Mouse (Mus musculus): ENCODE measurements around the gene Atp13a2. TPM values are rescaled to one million over a fixed set of nuclear protein-coding genes. Genes with fewer than 3 reads are reported as not detected.

Gene Atp13a2
- polyA plus RNA-seq, 1 experiment from 2014 or later: 45.3 TPM

DNA sequence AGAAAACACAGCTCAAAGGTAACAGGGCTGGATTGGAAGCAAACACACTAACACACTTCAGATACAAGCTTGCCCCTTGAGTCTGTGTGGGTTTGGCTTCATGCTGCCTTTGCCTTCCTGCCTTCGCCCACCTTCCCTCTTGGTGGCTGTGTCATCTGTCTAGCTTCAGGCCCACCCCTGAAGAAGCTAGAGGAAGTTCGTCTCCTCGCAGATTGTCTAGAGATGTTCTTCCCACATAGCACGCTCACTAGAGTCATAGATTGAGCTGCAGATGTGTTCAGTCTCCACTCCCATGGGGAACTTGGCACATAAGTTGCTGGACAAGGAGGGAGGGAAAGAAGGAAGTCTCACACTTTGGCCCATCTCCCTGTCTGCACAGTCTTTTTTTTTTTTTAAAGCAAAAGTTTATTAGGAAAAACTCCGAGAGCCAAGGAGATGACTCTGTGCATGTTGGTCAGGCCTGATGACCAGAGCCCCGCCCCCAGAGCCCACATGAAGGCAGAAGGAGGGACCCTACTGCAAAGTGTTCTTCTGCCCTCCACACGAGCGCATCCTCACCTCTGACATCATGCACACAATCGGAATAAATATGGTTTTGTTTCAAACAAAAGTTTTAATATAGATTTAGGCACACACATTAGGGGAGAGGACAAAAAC is 22.6 kb upstream of the Atp13a2 start:
- WGBS: 81% methylated on average over 9 of the region's 9 CpGs
- Histone ChIP-seq H3K9ac (no peak overlapping the region), H3K27ac (peak overlapping the region; percentile 58; the same call in 1 of the 2 replicates), H3K27me3 (no peaks in the 10 kb centered on the region), H3K4me2 (no peak overlapping the region), H3K4me3 (replicated peaks) (no peak overlapping the region), H3K9me3 (replicated peaks) (no peaks in the 10 kb centered on the region), H3K4me1 (peaks cover 37% of the 10 kb centered on the region), H3K36me3 (peaks cover 37% of the 10 kb centered on the region)
- no peak for ATAC-seq (replicated peaks; ENCODE audit: low FRiP score)

DNA sequence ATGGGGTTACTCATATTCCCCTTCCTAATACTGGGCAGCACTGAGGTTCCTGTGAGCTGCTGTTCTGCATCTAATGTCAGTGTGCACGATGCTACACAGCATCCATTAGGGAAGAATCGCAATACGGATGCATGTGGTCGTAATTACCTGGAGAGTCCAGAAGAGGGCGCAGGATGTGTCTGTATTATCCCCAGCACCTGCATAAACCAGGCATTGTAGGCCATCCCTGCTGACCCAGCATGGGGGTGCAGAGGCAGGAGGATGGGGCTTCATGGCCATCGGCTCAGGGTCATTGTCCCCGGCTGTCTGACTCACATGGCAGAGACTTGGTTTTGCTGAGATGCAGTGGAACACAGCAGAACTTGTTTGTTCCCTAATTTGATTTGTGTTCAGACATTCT is 22.1 kb upstream of the Atp13a2 start:
- H3K9ac ChIP-seq: no peak overlapping the region
- no peaks in the 10 kb centered on the region for H3K9me3 ChIP-seq (replicated peaks)
- peaks cover 43% of the 10 kb centered on the region for H3K36me3 ChIP-seq
- H3K27ac ChIP-seq: peak overlapping the region; percentile 58; the same call in 1 of the 2 replicates
- H3K4me2 ChIP-seq: no peak overlapping the region
- H3K4me3 ChIP-seq (replicated peaks): no peak overlapping the region
- no peaks in the 10 kb centered on the region for H3K27me3 ChIP-seq
- 15% methylated on average over 7 of the region's 7 CpGs for WGBS
- H3K4me1 ChIP-seq: peaks cover 37% of the 10 kb centered on the region
- no peak for ATAC-seq (replicated peaks; ENCODE audit: low FRiP score)

GRCm38 (mm10) chr4:140967386-140968159 is 19.1 kb upstream of the Atp13a2 start:
- Histone ChIP-seq H3K4me3 (replicated peaks) (no peak overlapping the region), H3K4me1 (peaks cover 20% of the 10 kb centered on the region), H3K27ac (no peak overlapping the region), H3K9ac (no peak overlapping the region), H3K36me3 (peaks cover 72% of the 10 kb centered on the region), H3K9me3 (replicated peaks) (no peaks in the 10 kb centered on the region), H3K27me3 (no peaks in the 10 kb centered on the region), H3K4me2 (no peak overlapping the region)
- 79% methylated on average over 11 of the region's 11 CpGs for WGBS
- ATAC-seq (replicated peaks; ENCODE audit: low FRiP score): no peak

- no peaks in the 10 kb centered on the region for H3K9me3 ChIP-seq (replicated peaks)
Observed at GRCm38 (mm10) chr4:140971691-140972090, 15.0 kb upstream of the Atp13a2 start.

GRCm38 (mm10) chr4:140974408-140974807 is 12.3 kb upstream of the Atp13a2 start:
- Histone ChIP-seq H3K9me3 (replicated peaks) (no peaks in the 10 kb centered on the region), H3K27me3 (no peaks in the 10 kb centered on the region), H3K4me3 (replicated peaks) (no peak overlapping the region), H3K27ac (no peak overlapping the region), H3K4me2 (no peak overlapping the region), H3K9ac (no peak overlapping the region), H3K4me1 (peaks cover 8% of the 10 kb centered on the region; the same call in 1 of the 2 replicates), H3K36me3 (peaks cover 100% of the 10 kb centered on the region)
- 92% methylated on average over 6 of the region's 6 CpGs for WGBS
- ATAC-seq (replicated peaks; ENCODE audit: low FRiP score): no peak

More at GRCm38 (mm10) chr4:140971691-140972090, 15.0 kb upstream of the Atp13a2 start:
- no peak overlapping the region for H3K9ac ChIP-seq
- no peak for ATAC-seq (replicated peaks; ENCODE audit: low FRiP score)
- H3K4me1 ChIP-seq: peaks cover 8% of the 10 kb centered on the region; the same call in 1 of the 2 replicates
- H3K4me3 ChIP-seq (replicated peaks): no peak overlapping the region
- H3K36me3 ChIP-seq: peaks cover 98% of the 10 kb centered on the region
- H3K27me3 ChIP-seq: no peaks in the 10 kb centered on the region
- H3K4me2 ChIP-seq: no peak overlapping the region
- WGBS: 89% methylated on average over 13 of the region's 13 CpGs
- H3K27ac ChIP-seq: no peak overlapping the region

DNA sequence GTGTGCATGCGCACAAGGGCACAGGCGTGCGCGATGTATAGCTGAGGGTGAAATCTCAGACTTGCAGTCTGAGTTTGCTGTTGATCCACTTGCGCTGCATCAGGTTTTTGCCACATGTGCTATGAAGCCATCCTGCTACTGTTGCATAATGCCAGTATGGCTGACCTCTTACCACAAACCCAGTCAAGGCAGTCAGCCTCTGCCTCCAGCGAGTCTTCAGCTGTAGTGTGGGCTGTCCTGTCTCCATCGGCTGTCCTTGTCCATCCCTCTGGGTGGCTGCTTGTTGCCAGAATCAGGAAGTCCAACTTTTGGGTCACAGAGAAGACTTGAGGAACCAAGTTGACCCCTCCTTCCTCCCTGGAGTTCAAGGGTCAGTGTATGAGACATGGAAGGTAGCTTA is 11.3 kb upstream of the Atp13a2 start:
- Histone ChIP-seq H3K9me3 (replicated peaks) (no peaks in the 10 kb centered on the region), H3K4me1 (peaks cover 8% of the 10 kb centered on the region; the same call in 1 of the 2 replicates), H3K27ac (no peak overlapping the region), H3K4me2 (no peak overlapping the region), H3K9ac (no peak overlapping the region), H3K27me3 (no peaks in the 10 kb centered on the region), H3K36me3 (peaks cover 97% of the 10 kb centered on the region), H3K4me3 (replicated peaks) (no peak overlapping the region)
- no peak for ATAC-seq (replicated peaks; ENCODE audit: low FRiP score)
- 97% methylated on average over 7 of the region's 7 CpGs for WGBS

DNA sequence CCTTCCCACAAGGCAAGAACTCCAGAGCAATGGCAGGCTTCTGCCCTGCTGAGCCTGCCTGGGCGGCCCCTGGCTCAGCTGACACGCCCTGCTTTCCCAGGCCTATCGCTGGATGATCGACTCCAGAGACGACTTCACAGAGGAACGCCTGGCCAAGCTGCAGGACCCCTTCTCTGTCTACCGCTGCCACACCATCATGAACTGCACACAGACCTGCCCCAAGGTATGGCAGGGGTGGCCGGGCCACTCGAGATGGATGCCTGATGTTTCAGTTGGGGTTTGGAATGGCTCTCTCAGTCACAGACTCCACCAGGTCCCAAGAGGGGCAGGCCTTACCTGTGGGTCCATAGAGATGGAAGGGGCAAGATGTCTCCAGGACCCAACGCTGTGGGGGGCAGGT is 9.4 kb upstream of the Atp13a2 start:
- Histone ChIP-seq H3K36me3 (peaks cover 78% of the 10 kb centered on the region), H3K4me1 (peaks cover 9% of the 10 kb centered on the region; the same call in 1 of the 2 replicates), H3K27me3 (no peaks in the 10 kb centered on the region), H3K4me3 (replicated peaks) (no peak overlapping the region), H3K9ac (no peak overlapping the region), H3K4me2 (no peak overlapping the region), H3K9me3 (replicated peaks) (no peaks in the 10 kb centered on the region), H3K27ac (no peak overlapping the region)
- 76% methylated on average over 10 of the region's 10 CpGs for WGBS
- no peak for ATAC-seq (replicated peaks; ENCODE audit: low FRiP score)

DNA sequence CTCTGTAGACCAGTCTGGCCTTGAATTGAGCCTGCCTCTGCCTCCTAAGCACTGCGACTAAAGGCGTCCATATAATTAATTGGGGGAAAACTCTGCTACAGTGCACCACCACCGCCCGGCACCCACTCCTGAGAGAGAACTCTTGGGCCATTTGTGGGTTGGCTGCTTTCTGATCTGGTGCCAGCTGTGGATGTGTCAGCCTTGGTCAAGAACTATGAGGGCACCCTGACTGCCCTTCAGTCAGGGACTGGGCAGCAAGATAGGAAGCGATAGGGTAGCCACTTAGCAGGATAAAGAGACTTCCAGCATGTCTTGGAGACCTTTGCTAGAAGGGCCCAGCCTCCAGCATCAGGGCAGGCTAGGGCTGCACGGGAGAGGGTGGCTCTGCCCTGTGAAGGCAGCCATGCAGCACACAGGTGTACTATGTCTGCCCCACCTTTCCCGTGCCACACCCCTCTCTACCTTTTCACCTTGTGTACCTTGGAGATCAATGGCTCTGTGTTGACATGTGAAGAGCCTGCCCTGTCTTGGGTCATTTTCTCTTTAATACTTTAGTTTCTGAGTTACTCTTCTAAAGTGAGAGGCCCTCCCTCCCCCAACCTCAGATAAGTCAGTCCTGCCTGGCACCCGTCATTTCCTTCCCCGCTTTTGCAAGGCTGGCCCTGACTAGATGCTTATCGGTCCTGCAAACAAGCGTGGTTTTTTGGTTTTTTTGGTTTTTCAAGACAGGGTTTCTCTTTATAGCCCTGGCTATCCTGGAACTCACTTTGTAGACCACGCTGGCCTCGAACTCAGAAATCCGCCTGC is 8.6 kb upstream of the Atp13a2 start:
- no peaks in the 10 kb centered on the region for H3K27me3 ChIP-seq
- 86% methylated on average over 14 of the region's 14 CpGs for WGBS
- no peak overlapping the region for H3K4me3 ChIP-seq (replicated peaks)
- no peak overlapping the region for H3K4me2 ChIP-seq
- H3K4me1 ChIP-seq: peaks cover 12% of the 10 kb centered on the region; the same call in 1 of the 2 replicates
- H3K27ac ChIP-seq: no peak overlapping the region
- peaks cover 70% of the 10 kb centered on the region for H3K36me3 ChIP-seq
- no peak for ATAC-seq (replicated peaks; ENCODE audit: low FRiP score)
- H3K9me3 ChIP-seq (replicated peaks): no peaks in the 10 kb centered on the region
- no peak overlapping the region for H3K9ac ChIP-seq

DNA sequence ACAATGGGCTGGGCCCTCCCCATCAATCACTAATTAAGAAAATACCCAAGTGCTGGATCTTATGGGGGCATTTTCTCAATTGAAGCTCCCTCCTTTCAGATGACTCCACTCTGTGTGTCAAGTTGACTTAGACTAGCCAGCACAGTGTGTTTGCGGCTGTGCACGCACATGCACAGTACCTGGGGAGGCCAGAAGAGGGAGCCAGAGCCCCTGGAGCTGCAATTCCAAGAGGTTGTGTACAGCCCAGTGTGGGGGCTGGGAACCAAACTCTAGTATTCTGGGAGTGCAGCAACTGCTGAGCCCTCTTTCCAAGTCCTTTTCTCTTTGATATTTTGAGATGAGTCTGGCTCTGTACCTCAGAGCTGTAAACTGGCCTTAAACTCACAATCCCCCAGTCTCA is 5.1 kb upstream of the Atp13a2 start:
- Histone ChIP-seq H3K9me3 (replicated peaks) (no peaks in the 10 kb centered on the region), H3K4me1 (peaks cover 15% of the 10 kb centered on the region), H3K27ac (no peak overlapping the region), H3K4me2 (no peak overlapping the region), H3K36me3 (peaks cover 34% of the 10 kb centered on the region), H3K27me3 (no peaks in the 10 kb centered on the region), H3K4me3 (replicated peaks) (no peak overlapping the region), H3K9ac (no peak overlapping the region)
- ATAC-seq (replicated peaks; ENCODE audit: low FRiP score): no peak
- 95% methylated on average over 2 of the region's 2 CpGs for WGBS

DNA sequence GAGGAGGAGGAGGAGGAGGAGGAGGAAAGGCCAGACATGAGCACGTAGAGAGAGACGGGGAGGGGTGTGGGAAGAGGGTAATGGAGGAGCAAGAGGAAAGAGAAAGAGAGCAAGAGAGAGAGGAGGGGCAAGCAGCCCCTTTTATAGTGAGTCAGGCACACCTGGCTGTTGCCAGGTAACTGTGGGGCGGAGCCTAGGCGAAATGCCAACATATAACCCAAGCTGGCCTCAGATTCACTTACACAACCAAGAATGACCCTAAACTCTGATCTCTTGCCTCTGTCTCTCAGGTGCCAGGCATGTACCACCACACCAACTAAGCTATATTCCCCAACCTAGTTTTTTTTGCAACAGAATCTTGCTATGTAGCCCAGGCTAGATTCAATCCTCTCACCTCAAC is 3.9 kb upstream of the Atp13a2 start:
- 47% methylated on average over 4 of the region's 4 CpGs for WGBS
- no peak for ATAC-seq (replicated peaks; ENCODE audit: low FRiP score)
- Histone ChIP-seq H3K27me3 (no peaks in the 10 kb centered on the region), H3K9me3 (replicated peaks) (no peaks in the 10 kb centered on the region), H3K27ac (peak overlapping the region; percentile 68), H3K36me3 (peaks cover 22% of the 10 kb centered on the region), H3K4me2 (no peak overlapping the region), H3K9ac (no peak overlapping the region), H3K4me1 (peaks cover 24% of the 10 kb centered on the region), H3K4me3 (replicated peaks) (no peak overlapping the region)

GRCm38 (mm10) chr4:140983442-140983841 is 3.2 kb upstream of the Atp13a2 start:
- Histone ChIP-seq H3K27me3 (no peaks in the 10 kb centered on the region), H3K4me3 (replicated peaks) (no peak overlapping the region), H3K27ac (peak overlapping the region; percentile 68), H3K9ac (no peak overlapping the region), H3K9me3 (replicated peaks) (no peaks in the 10 kb centered on the region), H3K4me1 (peaks cover 30% of the 10 kb centered on the region), H3K4me2 (no peak overlapping the region), H3K36me3 (peaks cover 16% of the 10 kb centered on the region)
- WGBS: 19% methylated on average over 9 of the region's 9 CpGs
- ATAC-seq (replicated peaks; ENCODE audit: low FRiP score): no peak

DNA sequence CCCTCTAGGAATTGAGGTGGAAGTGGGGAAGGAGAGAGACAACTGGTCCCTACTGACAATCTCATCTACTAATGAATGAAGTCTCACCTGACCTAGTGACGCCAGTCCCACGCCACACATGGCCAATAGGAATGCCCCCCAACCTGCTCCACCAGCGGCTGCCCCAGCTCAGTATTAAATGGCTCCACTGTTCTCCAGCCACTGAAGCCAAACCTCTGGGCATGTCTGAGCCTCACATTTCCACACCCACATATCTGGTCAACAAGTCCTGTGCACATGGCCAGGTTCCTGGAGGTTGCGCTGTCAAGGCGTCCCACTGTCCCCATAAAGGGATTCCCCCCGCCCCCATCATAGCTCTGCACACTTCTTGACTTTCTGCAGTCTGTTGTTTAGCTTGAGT is 2.1 kb upstream of the Atp13a2 start:
- peaks cover 41% of the 10 kb centered on the region for H3K4me1 ChIP-seq
- H3K27ac ChIP-seq: no peak overlapping the region
- no peaks in the 10 kb centered on the region for H3K27me3 ChIP-seq
- no peak overlapping the region for H3K9ac ChIP-seq
- 80% methylated on average over 6 of the region's 6 CpGs for WGBS
- H3K9me3 ChIP-seq (replicated peaks): no peaks in the 10 kb centered on the region
- no peak overlapping the region for H3K4me2 ChIP-seq
- H3K36me3 ChIP-seq: peaks cover 5% of the 10 kb centered on the region
- no peak overlapping the region for H3K4me3 ChIP-seq (replicated peaks)
- ATAC-seq (replicated peaks; ENCODE audit: low FRiP score): no peak

All from kidney, embryonic 15.5 days (tissue).